Mouse (Mus musculus) neutrophil, adult 5-6 weeks (primary cell): ENCODE results near the gene Smtnl2. TPM values are rescaled to one million over a fixed set of nuclear protein-coding genes. Genes with fewer than 3 reads are reported as not detected.

Source experiments
- ATAC-seq: fragments of 151-379, 151-347 bp; 2 replicates; pipeline ENCODE4 v1.8.0; 2017; ENCODE audit warnings: mild to moderate bottlenecking, moderate TSS enrichment; ENCODE audit not compliant: insufficient number of reproducible peaks, poor library complexity, low FRiP score, severe bottlenecking; ENCODE audit errors: extremely low read depth
- total RNA-seq: library from RNA; stranded (forward); fragments of 200-1000 nt; gene quantifications from 2 replicates; pipeline ENCODE4 v1.2.3, GENCODE M21; 2017

Smtnl2 gene
- total RNA-seq, 1 experiment from 2014 or later: not detected

DNA sequence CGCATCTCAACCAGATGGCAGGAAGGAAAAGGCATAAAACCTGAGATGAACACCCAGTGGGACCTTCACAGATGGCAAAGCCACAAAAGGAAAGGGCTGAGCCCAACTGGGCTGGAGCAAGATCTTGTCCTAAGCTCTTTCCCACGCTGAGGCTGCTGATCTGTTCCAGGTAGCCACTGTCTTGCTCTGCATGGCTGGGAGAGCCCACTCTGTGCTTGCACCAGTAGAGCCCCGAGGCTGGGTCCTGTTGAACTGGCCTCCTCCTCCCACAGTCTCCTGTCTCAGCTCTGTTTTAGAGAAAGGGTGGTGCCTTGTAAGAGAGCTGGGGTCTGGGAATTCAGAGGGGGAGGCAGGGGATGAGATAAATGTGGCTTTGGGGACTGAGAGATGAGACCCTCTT lies 4.4 kb downstream of the Smtnl2 start:
- ATAC-seq: no peak

DNA sequence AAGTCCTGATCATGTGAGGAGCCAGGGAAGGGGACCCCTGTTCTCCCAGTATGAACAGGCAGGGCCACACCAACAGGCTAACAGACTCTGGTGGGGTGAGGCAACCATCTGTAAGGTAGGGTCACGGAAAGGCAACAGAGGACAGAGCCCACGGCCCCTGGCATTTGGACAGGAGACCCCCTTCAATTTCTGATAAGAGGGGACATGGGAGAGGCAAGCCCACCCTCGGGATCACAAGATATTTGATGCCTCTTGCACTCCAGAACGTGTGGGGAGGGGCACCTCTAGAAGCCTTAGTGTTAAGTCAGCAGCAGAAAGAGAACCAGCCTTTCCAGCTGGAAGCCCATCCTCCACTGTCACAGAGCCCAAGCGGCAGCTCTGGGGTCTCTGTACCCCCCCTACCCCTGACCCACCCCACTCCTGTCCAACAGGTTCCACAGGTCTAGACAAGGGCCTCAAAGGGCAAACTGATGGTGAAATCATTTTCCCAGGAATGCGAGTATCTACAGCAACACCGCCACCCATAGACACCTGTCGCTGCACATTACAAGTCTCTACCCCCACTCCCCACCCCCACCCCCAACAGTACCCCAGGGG lies 5.3 kb downstream of the Smtnl2 start:
- no peak for ATAC-seq

- ATAC-seq: no peak
These were observed 6.0 kb downstream of the Smtnl2 start for GRCm38 (mm10) chr11:72405532-72405931.

GRCm38 (mm10) chr11:72402969-72403368 lies 8.5 kb downstream of the Smtnl2 start:
- ATAC-seq: no peak

DNA sequence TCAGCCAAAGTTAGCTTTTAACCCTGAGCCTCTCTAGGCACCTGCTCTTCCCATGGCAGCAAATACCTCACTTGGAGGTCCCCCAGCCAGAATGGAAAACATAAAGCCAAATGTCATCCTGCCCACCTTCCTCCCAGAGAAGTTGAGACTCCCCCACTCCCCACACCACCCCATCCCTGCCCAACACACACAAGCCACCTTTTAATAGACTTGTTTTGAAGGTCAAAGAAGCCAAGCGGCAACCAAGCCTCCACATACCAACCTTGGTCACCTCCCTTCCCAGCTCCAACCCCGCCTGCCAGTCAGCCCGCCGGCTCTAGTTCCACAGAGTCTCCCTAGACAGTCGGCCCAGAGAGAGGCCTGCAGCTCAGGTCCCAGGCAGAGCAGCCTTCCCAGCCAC lies 9.5 kb downstream of the Smtnl2 start:
- no peak for ATAC-seq

GRCm38 (mm10) chr11:72401068-72401467 lies 10.4 kb downstream of the Smtnl2 start:
- no peak for ATAC-seq

GRCm38 (mm10) chr11:72397811-72398525 lies 13.5 kb downstream of the Smtnl2 start:
- ATAC-seq: no peak

GRCm38 (mm10) chr11:72397072-72397471 lies 14.4 kb downstream of the Smtnl2 start:
- ATAC-seq: no peak

GRCm38 (mm10) chr11:72396621-72397020 lies 14.9 kb downstream of the Smtnl2 start:
- no peak for ATAC-seq

GRCm38 (mm10) chr11:72395652-72396051 lies 15.9 kb downstream of the Smtnl2 start:
- ATAC-seq: no peak

DNA sequence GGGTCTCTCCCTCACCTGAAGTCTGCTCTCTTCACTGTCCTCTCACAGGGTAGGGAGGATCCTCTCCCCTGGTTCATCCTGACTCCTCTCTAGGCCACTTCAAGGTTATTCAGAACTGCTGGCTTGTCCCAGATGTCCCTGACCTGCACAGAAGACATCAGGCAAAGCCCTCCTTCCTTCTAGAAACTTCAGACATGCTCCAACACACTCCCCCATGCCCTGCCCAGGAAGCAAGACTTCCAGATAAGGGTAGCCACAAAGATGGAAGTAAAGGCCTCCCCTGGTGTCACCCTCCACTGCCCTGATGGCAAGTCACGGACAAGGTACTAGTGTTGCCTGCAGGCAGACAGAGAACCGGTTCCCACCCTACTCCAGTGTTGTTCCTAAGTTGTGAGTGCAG lies 16.8 kb downstream of the Smtnl2 start:
- no peak for ATAC-seq

GRCm38 (mm10) chr11:72393669-72394068 lies 17.8 kb downstream of the Smtnl2 start:
- no peak for ATAC-seq

DNA sequence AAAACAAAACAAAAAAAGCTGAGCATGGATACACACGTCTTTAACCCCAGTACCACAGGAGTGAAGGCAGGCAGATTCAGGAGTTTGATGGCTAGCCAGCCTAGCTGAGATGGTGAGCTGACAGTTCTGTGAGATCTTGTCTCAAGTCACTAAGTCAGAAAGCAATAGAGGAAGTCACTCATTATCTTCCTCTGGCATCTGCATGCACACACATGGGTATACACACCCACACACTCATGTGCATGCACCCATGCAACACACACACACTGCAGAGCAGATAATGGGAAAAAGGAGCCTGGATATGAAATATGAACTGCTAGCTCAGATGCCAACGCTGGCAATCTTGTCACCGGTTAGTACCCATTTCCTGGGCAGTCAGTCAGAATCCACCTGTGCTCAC lies 18.3 kb downstream of the Smtnl2 start:
- ATAC-seq: no peak

DNA sequence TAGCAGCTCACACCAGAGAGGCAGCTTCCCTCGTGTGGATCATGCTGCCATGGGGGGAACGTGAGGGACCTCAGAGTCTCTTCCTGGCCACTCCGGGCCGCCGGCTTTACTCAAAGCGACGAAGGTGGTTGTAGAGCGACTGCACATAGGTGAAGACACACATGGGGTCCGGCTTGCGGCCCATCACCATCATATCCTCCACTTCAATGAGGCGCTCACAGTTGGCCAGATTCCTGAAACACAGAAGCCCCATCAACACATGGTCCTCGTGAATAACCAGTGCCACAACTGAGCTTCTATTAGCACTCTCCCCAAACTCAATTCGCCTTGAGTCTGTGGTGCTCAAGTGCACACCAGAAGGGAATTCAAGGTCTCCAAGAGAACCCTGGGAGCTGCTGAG lies 20.3 kb downstream of the Smtnl2 start:
- no peak for ATAC-seq

- ATAC-seq: no peak
These were observed 21.9 kb downstream of the Smtnl2 start for GRCm38 (mm10) chr11:72389407-72390142.

DNA sequence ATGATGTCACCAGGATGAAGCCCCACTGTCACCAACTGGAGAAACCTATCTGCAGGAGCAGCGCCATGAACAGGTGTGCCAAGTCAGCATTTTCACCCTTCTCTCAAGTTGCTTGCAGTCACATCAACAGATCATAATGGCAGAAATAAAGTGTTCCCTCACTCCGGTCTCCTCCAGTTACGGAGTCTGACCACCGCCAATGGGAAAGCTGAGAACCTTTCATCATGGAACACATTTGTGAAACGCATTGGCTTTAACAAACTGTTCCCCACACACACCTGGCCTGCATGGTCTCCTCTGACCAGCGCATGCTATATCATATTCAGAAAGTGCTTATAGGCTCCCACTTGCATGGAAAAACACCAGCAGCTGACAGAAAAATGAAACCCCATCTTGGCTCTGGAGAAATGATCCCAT lies 23.4 kb downstream of the Smtnl2 start:
- ATAC-seq: no peak

- no peak for ATAC-seq
These were observed 32.2 kb downstream of the Smtnl2 start for GRCm38 (mm10) chr11:72379351-72379750.

GRCm38 (mm10) chr11:72378222-72378621 lies 33.3 kb downstream of the Smtnl2 start:
- ATAC-seq: no peak

DNA sequence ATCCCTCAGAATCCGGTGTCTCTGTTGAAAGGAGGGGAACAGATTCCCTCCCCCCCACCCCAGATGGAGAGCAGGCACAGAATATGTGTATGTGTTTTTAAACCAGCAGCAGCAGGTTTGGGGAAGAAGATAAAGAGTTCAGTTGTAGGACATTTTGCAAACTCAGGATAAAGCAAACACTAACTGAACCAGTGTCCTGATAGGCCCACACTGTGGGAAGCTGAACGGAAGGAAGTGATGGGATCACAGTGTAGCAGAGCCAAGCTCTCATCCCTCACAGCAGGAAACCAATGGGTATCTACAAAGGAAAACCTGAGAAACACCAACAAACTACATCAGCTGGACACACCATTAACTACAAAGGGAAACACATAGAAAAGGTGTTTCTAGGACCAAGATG lies 35.0 kb downstream of the Smtnl2 start:
- no peak for ATAC-seq
